Mouse (Mus musculus) embryonic facial prominence, embryonic 13.5 days (tissue): ENCODE data around the gene Hap1. TPM values are rescaled to one million over a fixed set of nuclear protein-coding genes. Genes with fewer than 3 reads are reported as not detected.

ENCODE experiments used
- ATAC-seq: fragments of 200-750 bp; cut with Nextera tagmentation; 2 replicates; pipeline ENCODE4 v1.8.0; 2017; ENCODE audit warnings: low read depth; ENCODE audit not compliant: insufficient number of reproducible peaks, insufficient read depth, low FRiP score, low TSS enrichment
- H3K27ac ChIP-seq: fragments of 300-500 bp; sonication (generic); 2 replicates; pipeline ENCODE4 v1.5.1; 2015; ENCODE audit warnings: moderate library complexity, mild to moderate bottlenecking, inconsistent platforms
- H3K27me3 ChIP-seq: fragments of 300-500 bp; sonication (generic); 2 replicates; pipeline ENCODE4 v1.6.1; 2015; ENCODE audit warnings: mild to moderate bottlenecking, inconsistent platforms
- H3K36me3 ChIP-seq: fragments of 300-500 bp; sonication (generic); 2 replicates; pipeline ENCODE4 v1.6.1; 2015; ENCODE audit warnings: mild to moderate bottlenecking, inconsistent platforms
- H3K4me1 ChIP-seq: fragments of 300-500 bp; sonication (generic); 2 replicates; pipeline ENCODE4 v1.6.1; 2015; ENCODE audit warnings: inconsistent platforms
- H3K4me2 ChIP-seq: fragments of 300-500 bp; sonication (generic); 2 replicates; pipeline ENCODE4 v1.6.1; 2015; ENCODE audit warnings: moderate library complexity, mild to moderate bottlenecking, inconsistent platforms
- H3K4me3 ChIP-seq: fragments of 300-500 bp; sonication (generic); 2 replicates; pipeline ENCODE4 v1.5.1; 2015; ENCODE audit warnings: mild to moderate bottlenecking, inconsistent platforms
- H3K9ac ChIP-seq: fragments of 300-500 bp; sonication (generic); 2 replicates; pipeline ENCODE4 v1.6.1; 2015; ENCODE audit warnings: mild to moderate bottlenecking, inconsistent platforms
- H3K9me3 ChIP-seq: fragments of 300-500 bp; sonication (generic); 2 replicates; pipeline ENCODE4 v1.6.1; 2016; ENCODE audit warnings: inconsistent platforms
- WGBS: fragments of 180-500 bp; shearing (Covaris S2); methylation state at CpG from one replicate; pipeline ENCODE4 v1.1.7; 2015; ENCODE audit warnings: mixed read lengths; 5-methylcytosine and 5-hydroxymethylcytosine counted together
- polyA plus RNA-seq: library from polyadenylated mRNA; unstranded; fragments of >200 nt; fragmentation: Nextera tagmentation; extraction: Ambion mirVana; gene quantifications from 2 replicates; pipeline ENCODE4 v1.2.1, GENCODE M21; 2015

The Hap1 gene
- polyA plus RNA-seq, 1 experiment from 2014 or later = 5.9 TPM

- no peak overlapping the region for H3K4me3 ChIP-seq
- H3K27ac ChIP-seq = peak overlapping the region; percentile 81
- H3K36me3 ChIP-seq = peaks cover 31% of the 10 kb centered on the region
- no peaks in the 10 kb centered on the region for H3K27me3 ChIP-seq
- 39% methylated on average over 14 of the region's 14 CpGs for WGBS
- no peaks in the 10 kb centered on the region for H3K9me3 ChIP-seq
- no peak for ATAC-seq
- H3K4me2 ChIP-seq = peak overlapping the region; percentile 38
- H3K4me1 ChIP-seq = peaks cover 40% of the 10 kb centered on the region
- peak overlapping the region; percentile 49; the same call in 1 of the 2 replicates for H3K9ac ChIP-seq
These were observed 31.9 kb upstream of the Hap1 start for GRCm38 (mm10) chr11:100387589-100388375.

GRCm38 (mm10) chr11:100387111-100387510, 31.2 kb upstream of the Hap1 start:
- H3K9ac ChIP-seq = no peak overlapping the region
- H3K4me3 ChIP-seq = no peak overlapping the region
- H3K4me2 ChIP-seq = peak overlapping the region; percentile 38; the same call in 1 of the 2 replicates
- 81% methylated on average over 6 of the region's 6 CpGs for WGBS
- H3K27ac ChIP-seq = peak overlapping the region; percentile 81
- H3K36me3 ChIP-seq = peaks cover 38% of the 10 kb centered on the region
- peaks cover 40% of the 10 kb centered on the region for H3K4me1 ChIP-seq
- no peaks in the 10 kb centered on the region for H3K9me3 ChIP-seq
- no peaks in the 10 kb centered on the region for H3K27me3 ChIP-seq
- no peak for ATAC-seq

- Histone ChIP-seq H3K4me3 (no peak overlapping the region), H3K27me3 (no peaks in the 10 kb centered on the region), H3K4me1 (peaks cover 40% of the 10 kb centered on the region), H3K9ac (no peak overlapping the region), H3K36me3 (peaks cover 42% of the 10 kb centered on the region), H3K27ac (peak overlapping the region; percentile 81), H3K9me3 (no peaks in the 10 kb centered on the region), H3K4me2 (peak overlapping the region; percentile 4; the same call in 1 of the 2 replicates)
- 40% methylated on average over 5 of the region's 5 CpGs for WGBS
- no peak for ATAC-seq
These were observed 30.7 kb upstream of the Hap1 start for GRCm38 (mm10) chr11:100386586-100386985.

- WGBS = 86% methylated on average over 3 of the region's 3 CpGs
- Histone ChIP-seq H3K4me2 (no peak overlapping the region), H3K4me3 (no peak overlapping the region), H3K27me3 (no peaks in the 10 kb centered on the region), H3K36me3 (peaks cover 56% of the 10 kb centered on the region), H3K9me3 (no peaks in the 10 kb centered on the region), H3K9ac (no peak overlapping the region), H3K4me1 (peaks cover 31% of the 10 kb centered on the region), H3K27ac (no peak overlapping the region)
- ATAC-seq = no peak
These were observed 29.1 kb upstream of the Hap1 start for GRCm38 (mm10) chr11:100385016-100385415.

- no peak overlapping the region for H3K9ac ChIP-seq
- H3K9me3 ChIP-seq = no peaks in the 10 kb centered on the region
- no peak for ATAC-seq
- H3K27me3 ChIP-seq = no peaks in the 10 kb centered on the region
- no peak overlapping the region for H3K4me2 ChIP-seq
- peaks cover 76% of the 10 kb centered on the region for H3K36me3 ChIP-seq
- H3K4me1 ChIP-seq = peaks cover 14% of the 10 kb centered on the region
- no peak overlapping the region for H3K27ac ChIP-seq
- H3K4me3 ChIP-seq = no peak overlapping the region
- 79% methylated on average over 6 of the region's 6 CpGs for WGBS
These were observed 26.8 kb upstream of the Hap1 start for GRCm38 (mm10) chr11:100382682-100383081.

GRCm38 (mm10) chr11:100379311-100379710, 23.4 kb upstream of the Hap1 start:
- ATAC-seq = no peak
- H3K4me2 ChIP-seq = no peak overlapping the region
- 89% methylated on average over 4 of the region's 4 CpGs for WGBS
- H3K27me3 ChIP-seq = no peaks in the 10 kb centered on the region
- no peaks in the 10 kb centered on the region for H3K9me3 ChIP-seq
- H3K27ac ChIP-seq = no peak overlapping the region
- H3K4me1 ChIP-seq = no peaks in the 10 kb centered on the region
- H3K4me3 ChIP-seq = no peak overlapping the region
- no peak overlapping the region for H3K9ac ChIP-seq
- H3K36me3 ChIP-seq = peaks cover 87% of the 10 kb centered on the region

GRCm38 (mm10) chr11:100378446-100378845, 22.5 kb upstream of the Hap1 start:
- Histone ChIP-seq H3K9ac (no peak overlapping the region), H3K4me1 (no peaks in the 10 kb centered on the region), H3K4me3 (no peak overlapping the region), H3K27me3 (no peaks in the 10 kb centered on the region), H3K27ac (no peak overlapping the region), H3K9me3 (no peaks in the 10 kb centered on the region), H3K36me3 (peaks cover 89% of the 10 kb centered on the region), H3K4me2 (no peak overlapping the region)
- no peak for ATAC-seq
- WGBS = 85% methylated on average over 5 of the region's 5 CpGs

- Histone ChIP-seq H3K9me3 (no peaks in the 10 kb centered on the region), H3K27ac (no peak overlapping the region), H3K9ac (no peak overlapping the region), H3K4me2 (no peak overlapping the region), H3K4me1 (no peaks in the 10 kb centered on the region), H3K36me3 (peaks cover 89% of the 10 kb centered on the region), H3K4me3 (no peak overlapping the region), H3K27me3 (no peaks in the 10 kb centered on the region)
- no peak for ATAC-seq
- 93% methylated on average over 14 of the region's 14 CpGs for WGBS
These were observed 22.1 kb upstream of the Hap1 start for GRCm38 (mm10) chr11:100377989-100378388.

GRCm38 (mm10) chr11:100376746-100377389, 20.9 kb upstream of the Hap1 start:
- WGBS = 94% methylated on average over 21 of the region's 21 CpGs
- Histone ChIP-seq H3K36me3 (peaks cover 89% of the 10 kb centered on the region), H3K4me2 (no peak overlapping the region), H3K4me1 (no peaks in the 10 kb centered on the region), H3K27me3 (no peaks in the 10 kb centered on the region), H3K27ac (no peak overlapping the region), H3K9me3 (no peaks in the 10 kb centered on the region), H3K9ac (no peak overlapping the region), H3K4me3 (no peak overlapping the region)
- ATAC-seq = no peak

- 76% methylated on average over 4 of the region's 4 CpGs for WGBS
- Histone ChIP-seq H3K9ac (no peak overlapping the region), H3K9me3 (no peaks in the 10 kb centered on the region), H3K4me3 (no peak overlapping the region), H3K36me3 (peaks cover 92% of the 10 kb centered on the region), H3K4me2 (no peak overlapping the region), H3K27me3 (no peaks in the 10 kb centered on the region), H3K4me1 (no peaks in the 10 kb centered on the region), H3K27ac (no peak overlapping the region)
- ATAC-seq = no peak
These were observed 20.1 kb upstream of the Hap1 start for GRCm38 (mm10) chr11:100376005-100376404.

- Histone ChIP-seq H3K9me3 (no peaks in the 10 kb centered on the region), H3K9ac (no peak overlapping the region), H3K4me3 (no peak overlapping the region), H3K4me2 (no peak overlapping the region), H3K36me3 (peaks cover 90% of the 10 kb centered on the region), H3K4me1 (no peaks in the 10 kb centered on the region), H3K27ac (no peak overlapping the region), H3K27me3 (no peaks in the 10 kb centered on the region)
- 85% methylated on average over 9 of the region's 9 CpGs for WGBS
- no peak for ATAC-seq
These were observed 19.2 kb upstream of the Hap1 start for GRCm38 (mm10) chr11:100375127-100375526.

GRCm38 (mm10) chr11:100371981-100372558, 16.1 kb upstream of the Hap1 start:
- H3K27me3 ChIP-seq = no peaks in the 10 kb centered on the region
- peaks cover 77% of the 10 kb centered on the region for H3K36me3 ChIP-seq
- no peaks in the 10 kb centered on the region for H3K4me1 ChIP-seq
- no peak for ATAC-seq
- H3K27ac ChIP-seq = no peak overlapping the region
- H3K9me3 ChIP-seq = no peaks in the 10 kb centered on the region
- H3K9ac ChIP-seq = no peak overlapping the region
- no peak overlapping the region for H3K4me2 ChIP-seq
- H3K4me3 ChIP-seq = no peak overlapping the region
- WGBS = 81% methylated on average over 7 of the region's 8 CpGs
